Mouse (Mus musculus) intestine, postnatal 0 days (tissue): ENCODE measurements around the gene Fbln1. TPM values are rescaled to one million over a fixed set of nuclear protein-coding genes. Genes with fewer than 3 reads are reported as not detected.

Source experiments
- ATAC-seq: fragments of 200-750 bp; cut with Nextera tagmentation; 2 replicates; pipeline ENCODE4 v1.8.0; 2017; ENCODE audit warnings: mild to moderate bottlenecking, moderate TSS enrichment, moderate library complexity
- H3K27ac ChIP-seq: fragments of 300-500 bp; sonication (generic); 2 replicates; pipeline ENCODE4 v1.5.1; 2014; ENCODE audit warnings: mild to moderate bottlenecking, low read depth, low read length, moderate library complexity
- H3K27me3 ChIP-seq: fragments of 300-500 bp; sonication (generic); replicated peaks from 2 replicates; pipeline ENCODE4 v1.6.1; 2014; ENCODE audit warnings: low read length, mixed read lengths; ENCODE audit not compliant: control insufficient read depth, insufficient read depth
- H3K36me3 ChIP-seq: fragments of 300-500 bp; sonication (generic); 2 replicates; pipeline ENCODE4 v1.6.1; 2014; ENCODE audit warnings: mild to moderate bottlenecking, moderate library complexity; ENCODE audit not compliant: control insufficient read depth, insufficient read depth
- H3K4me1 ChIP-seq: fragments of 300-500 bp; sonication (generic); replicated peaks from 2 replicates; pipeline ENCODE4 v1.6.1; 2014; ENCODE audit warnings: antibody characterized with exemption, low read length, mixed read lengths; ENCODE audit not compliant: control insufficient read depth, insufficient read depth
- H3K4me2 ChIP-seq: fragments of 300-500 bp; sonication (generic); replicated peaks from 2 replicates; pipeline ENCODE4 v1.6.1; 2014; ENCODE audit warnings: low read depth, mild to moderate bottlenecking, moderate library complexity
- H3K4me3 ChIP-seq: fragments of 300-500 bp; sonication (generic); 2 replicates; pipeline ENCODE4 v1.5.1; 2014; ENCODE audit warnings: low read depth, low read length
- H3K9ac ChIP-seq: fragments of 300-500 bp; sonication (generic); 2 replicates; pipeline ENCODE4 v1.6.1; 2014; ENCODE audit warnings: mild to moderate bottlenecking, low read depth, low read length
- H3K9me3 ChIP-seq: fragments of 300-500 bp; sonication (generic); 2 replicates; pipeline ENCODE4 v1.6.1; 2016; ENCODE audit warnings: mixed run types; ENCODE audit not compliant: control insufficient read depth
- CTCF ChIP-seq: sonication (generic); IDR thresholded peaks from 2 replicates; pipeline ENCODE4 v1.5.1; 2016; ENCODE audit warnings: low read depth, mild to moderate bottlenecking, control low read depth, antibody characterized with exemption, moderate library complexity
- WGBS: fragments of 180-500 bp; shearing (Covaris S2); extraction: QIAGEN DNeasy Blood & Tissue Kit; methylation state at CpG from one replicate; pipeline ENCODE4 v1.1.7; 2014; 5-methylcytosine and 5-hydroxymethylcytosine counted together
- polyA plus RNA-seq: library from polyadenylated mRNA; unstranded; fragments of >200 nt; fragmentation: Nextera tagmentation; extraction: Ambion mirVana; gene quantifications from 2 replicates; pipeline ENCODE4 v1.2.1, GENCODE M21; 2015

The Fbln1 gene
- polyA plus RNA-seq, 1 experiment from 2014 or later: 97.9 TPM

- H3K4me2 ChIP-seq: no peak overlapping the region
- no peak for TF ChIP-seq CTCF
- H3K27ac ChIP-seq: peak overlapping the region; percentile 4; the same call in 1 of the 2 replicates
- H3K9ac ChIP-seq: no peak overlapping the region
- no peak overlapping the region for H3K4me3 ChIP-seq
- ATAC-seq: no peak
- no peaks in the 10 kb centered on the region for H3K36me3 ChIP-seq
- no peaks in the 10 kb centered on the region for H3K27me3 ChIP-seq
- no peaks in the 10 kb centered on the region for H3K9me3 ChIP-seq
- H3K4me1 ChIP-seq: no peaks in the 10 kb centered on the region
- 73% methylated on average over 7 of the region's 7 CpGs for WGBS
Measured at GRCm38 (mm10) chr15:85179528-85180180, 26.1 kb upstream of the Fbln1 start.

- H3K27me3 ChIP-seq: no peaks in the 10 kb centered on the region
- no peak overlapping the region for H3K4me2 ChIP-seq
- no peaks in the 10 kb centered on the region for H3K36me3 ChIP-seq
- no peak for ATAC-seq
- no peak overlapping the region for H3K4me3 ChIP-seq
- no peak for TF ChIP-seq CTCF
- H3K4me1 ChIP-seq: no peaks in the 10 kb centered on the region
- H3K9ac ChIP-seq: no peak overlapping the region
- H3K9me3 ChIP-seq: no peaks in the 10 kb centered on the region
- H3K27ac ChIP-seq: peak overlapping the region; percentile 4; the same call in 1 of the 2 replicates
Measured at GRCm38 (mm10) chr15:85180368-85180767, 25.4 kb upstream of the Fbln1 start.

- no peak for ATAC-seq
- Histone ChIP-seq H3K9ac (no peak overlapping the region), H3K9me3 (no peaks in the 10 kb centered on the region), H3K4me1 (no peaks in the 10 kb centered on the region), H3K4me3 (no peak overlapping the region), H3K27ac (no peak overlapping the region), H3K36me3 (no peaks in the 10 kb centered on the region), H3K4me2 (no peak overlapping the region), H3K27me3 (no peaks in the 10 kb centered on the region)
- WGBS: 77% methylated on average over 4 of the region's 4 CpGs
- TF ChIP-seq CTCF: no peak
Measured at GRCm38 (mm10) chr15:85182063-85182462, 23.7 kb upstream of the Fbln1 start.

- Histone ChIP-seq H3K4me3 (no peak overlapping the region), H3K9me3 (no peaks in the 10 kb centered on the region), H3K9ac (no peak overlapping the region), H3K36me3 (no peaks in the 10 kb centered on the region), H3K4me1 (no peaks in the 10 kb centered on the region), H3K27me3 (no peaks in the 10 kb centered on the region), H3K27ac (no peak overlapping the region), H3K4me2 (no peak overlapping the region)
- WGBS: 68% methylated on average over 7 of the region's 7 CpGs
- no peak for ATAC-seq
- TF ChIP-seq CTCF: no peak
Measured at GRCm38 (mm10) chr15:85186916-85187315, 18.8 kb upstream of the Fbln1 start.

- no peaks in the 10 kb centered on the region for H3K27me3 ChIP-seq
- WGBS: 56% methylated on average over 8 of the region's 8 CpGs
- ATAC-seq: no peak
- H3K9ac ChIP-seq: no peak overlapping the region
- H3K36me3 ChIP-seq: no peaks in the 10 kb centered on the region
- no peak overlapping the region for H3K27ac ChIP-seq
- TF ChIP-seq CTCF: no peak
- no peaks in the 10 kb centered on the region for H3K4me1 ChIP-seq
- H3K4me3 ChIP-seq: no peak overlapping the region
- H3K4me2 ChIP-seq: no peak overlapping the region
- no peaks in the 10 kb centered on the region for H3K9me3 ChIP-seq
Measured at GRCm38 (mm10) chr15:85188167-85188778, 17.5 kb upstream of the Fbln1 start.

GRCm38 (mm10) chr15:85200446-85201289 is 5.1 kb upstream of the Fbln1 start:
- WGBS: 45% methylated on average over 14 of the region's 14 CpGs
- Histone ChIP-seq H3K4me3 (no peak overlapping the region), H3K4me2 (no peak overlapping the region), H3K27me3 (no peaks in the 10 kb centered on the region), H3K36me3 (no peaks in the 10 kb centered on the region), H3K27ac (no peak overlapping the region), H3K9me3 (no peaks in the 10 kb centered on the region), H3K9ac (no peak overlapping the region), H3K4me1 (no peaks in the 10 kb centered on the region)
- no peak for ATAC-seq
- no peak for TF ChIP-seq CTCF
